Mouse (Mus musculus) stomach, embryonic 14.5 days (tissue): Measurements from ENCODE around the gene Sdsl. TPM values are rescaled to one million over a fixed set of nuclear protein-coding genes. Genes with fewer than 3 reads are reported as not detected.

ENCODE experiments used
- ATAC-seq: fragments of 200-750 bp; cut with Nextera tagmentation; 2 replicates; pipeline ENCODE4 v1.8.0; 2017; ENCODE audit warnings: low read depth, moderate TSS enrichment; ENCODE audit not compliant: insufficient number of reproducible peaks, insufficient read depth, low FRiP score
- H3K27ac ChIP-seq: fragments of 300-500 bp; sonication (generic); 2 replicates; pipeline ENCODE4 v1.5.1; 2014; ENCODE audit warnings: mild to moderate bottlenecking, low read length, moderate library complexity, mixed read lengths
- H3K27me3 ChIP-seq: fragments of 300-500 bp; sonication (generic); 2 replicates; pipeline ENCODE4 v1.6.1; 2014; ENCODE audit warnings: low read length, control low read depth, mixed read lengths; ENCODE audit not compliant: control insufficient read depth, insufficient read depth
- H3K36me3 ChIP-seq: fragments of 300-500 bp; sonication (generic); 2 replicates; pipeline ENCODE4 v1.6.1; 2014; ENCODE audit warnings: mild to moderate bottlenecking, control low read depth, low read length, moderate library complexity, mixed read lengths; ENCODE audit not compliant: control insufficient read depth, insufficient read depth
- H3K4me1 ChIP-seq: fragments of 300-500 bp; sonication (generic); 2 replicates; pipeline ENCODE4 v1.6.1; 2014; ENCODE audit warnings: low read length, control low read depth, mixed read lengths; ENCODE audit not compliant: control insufficient read depth, insufficient read depth
- H3K4me2 ChIP-seq: fragments of 300-500 bp; sonication (generic); replicated peaks from 2 replicates; pipeline ENCODE4 v1.6.1; 2014; ENCODE audit warnings: low read depth, low read length, control low read depth
- H3K4me3 ChIP-seq: fragments of 300-500 bp; sonication (generic); 2 replicates; pipeline ENCODE4 v1.5.1; 2014; ENCODE audit warnings: low read depth, low read length, control low read depth
- H3K9ac ChIP-seq: fragments of 300-500 bp; sonication (generic); replicated peaks from 2 replicates; pipeline ENCODE4 v1.6.1; 2014; ENCODE audit warnings: low read depth, mild to moderate bottlenecking, control low read depth, low read length, moderate library complexity, mixed read lengths
- H3K9me3 ChIP-seq: fragments of 300-500 bp; sonication (generic); 2 replicates; pipeline ENCODE4 v1.6.1; 2016; ENCODE audit warnings: low read depth, low read length, control low read depth; ENCODE audit not compliant: control insufficient read depth
- whole genome bisulfite sequencing: fragments of 180-500 bp; shearing (Covaris S2); extraction: QIAGEN DNeasy Blood & Tissue Kit; methylation state at CpG from one replicate; pipeline ENCODE4 v1.1.7; 2014; 5-methylcytosine and 5-hydroxymethylcytosine counted together
- polyA plus RNA-seq: library from polyadenylated mRNA; unstranded; fragments of >200 nt; fragmentation: Nextera tagmentation; extraction: Ambion mirVana; gene quantifications from 2 replicates; pipeline ENCODE4 v1.2.1, GENCODE M21; 2014

The Sdsl gene
- polyA plus RNA-seq, 1 experiment from 2014 or later, result 5.8 TPM

- ATAC-seq, result no peak
- Histone ChIP-seq H3K4me3 (no peak overlapping the region), H3K36me3 (no peaks in the 10 kb centered on the region), H3K27ac (no peak overlapping the region), H3K4me1 (no peaks in the 10 kb centered on the region), H3K4me2 (no peak overlapping the region), H3K27me3 (peaks cover 55% of the 10 kb centered on the region), H3K9ac (no peak overlapping the region), H3K9me3 (no peaks in the 10 kb centered on the region)
- WGBS, result under 1% methylated on average over 17 of the region's 20 CpGs
Measured at GRCm38 (mm10) chr5:120425711-120426110, 46.9 kb downstream of the Sdsl start.

GRCm38 (mm10) chr5:120424657-120425056, 48.0 kb downstream of the Sdsl start:
- H3K4me2 ChIP-seq, result no peak overlapping the region
- no peaks in the 10 kb centered on the region for H3K36me3 ChIP-seq
- 2% methylated on average over 11 of the region's 11 CpGs for WGBS
- no peak for ATAC-seq
- H3K4me1 ChIP-seq, result no peaks in the 10 kb centered on the region
- H3K27me3 ChIP-seq, result peaks cover 47% of the 10 kb centered on the region
- no peak overlapping the region for H3K9ac ChIP-seq
- H3K4me3 ChIP-seq, result no peak overlapping the region
- no peak overlapping the region for H3K27ac ChIP-seq
- H3K9me3 ChIP-seq, result no peaks in the 10 kb centered on the region

GRCm38 (mm10) chr5:120424039-120424438, 48.6 kb downstream of the Sdsl start:
- Histone ChIP-seq H3K4me2 (no peak overlapping the region), H3K4me1 (no peaks in the 10 kb centered on the region), H3K27me3 (peaks cover 43% of the 10 kb centered on the region), H3K9me3 (no peaks in the 10 kb centered on the region), H3K4me3 (no peak overlapping the region), H3K9ac (no peak overlapping the region), H3K36me3 (no peaks in the 10 kb centered on the region), H3K27ac (no peak overlapping the region)
- under 1% methylated on average over 19 of the region's 19 CpGs for WGBS
- ATAC-seq, result no peak

GRCm38 (mm10) chr5:120420106-120420505, 52.5 kb downstream of the Sdsl start:
- ATAC-seq, result no peak
- Histone ChIP-seq H3K4me2 (no peak overlapping the region), H3K36me3 (no peaks in the 10 kb centered on the region), H3K4me3 (no peak overlapping the region), H3K9me3 (no peaks in the 10 kb centered on the region), H3K27me3 (peaks cover 20% of the 10 kb centered on the region), H3K9ac (no peak overlapping the region), H3K4me1 (no peaks in the 10 kb centered on the region), H3K27ac (no peak overlapping the region)
- WGBS, result 78% methylated on average over 8 of the region's 8 CpGs

- Histone ChIP-seq H3K9me3 (no peaks in the 10 kb centered on the region), H3K4me1 (no peaks in the 10 kb centered on the region), H3K27me3 (peaks cover 31% of the 10 kb centered on the region), H3K36me3 (no peaks in the 10 kb centered on the region), H3K4me2 (no peak overlapping the region), H3K4me3 (no peak overlapping the region), H3K27ac (no peak overlapping the region), H3K9ac (no peak overlapping the region)
- WGBS, result 79% methylated on average over 6 of the region's 6 CpGs
- ATAC-seq, result no peak
Measured at GRCm38 (mm10) chr5:120413436-120413835, 59.2 kb downstream of the Sdsl start.

- peaks cover 30% of the 10 kb centered on the region for H3K27me3 ChIP-seq
- no peak overlapping the region for H3K27ac ChIP-seq
- no peaks in the 10 kb centered on the region for H3K4me1 ChIP-seq
- no peaks in the 10 kb centered on the region for H3K9me3 ChIP-seq
- no peak overlapping the region for H3K4me3 ChIP-seq
- H3K9ac ChIP-seq, result no peak overlapping the region
- 2% methylated on average over 41 of the region's 41 CpGs for WGBS
- no peak for ATAC-seq
- H3K4me2 ChIP-seq, result no peak overlapping the region
- no peaks in the 10 kb centered on the region for H3K36me3 ChIP-seq
Measured at GRCm38 (mm10) chr5:120409385-120410378, 62.9 kb downstream of the Sdsl start.

- no peak overlapping the region for H3K4me2 ChIP-seq
- H3K9me3 ChIP-seq, result no peaks in the 10 kb centered on the region
- no peaks in the 10 kb centered on the region for H3K36me3 ChIP-seq
- peaks cover 30% of the 10 kb centered on the region for H3K27me3 ChIP-seq
- H3K4me3 ChIP-seq, result no peak overlapping the region
- no peaks in the 10 kb centered on the region for H3K4me1 ChIP-seq
- H3K9ac ChIP-seq, result no peak overlapping the region
- H3K27ac ChIP-seq, result no peak overlapping the region
- no peak for ATAC-seq
- 65% methylated on average over 14 of the region's 14 CpGs for WGBS
Measured at GRCm38 (mm10) chr5:120408933-120409332, 63.7 kb downstream of the Sdsl start.
